11 mouse cellular contexts compared by ENCODE assay signal in the genomic region with DNA sequence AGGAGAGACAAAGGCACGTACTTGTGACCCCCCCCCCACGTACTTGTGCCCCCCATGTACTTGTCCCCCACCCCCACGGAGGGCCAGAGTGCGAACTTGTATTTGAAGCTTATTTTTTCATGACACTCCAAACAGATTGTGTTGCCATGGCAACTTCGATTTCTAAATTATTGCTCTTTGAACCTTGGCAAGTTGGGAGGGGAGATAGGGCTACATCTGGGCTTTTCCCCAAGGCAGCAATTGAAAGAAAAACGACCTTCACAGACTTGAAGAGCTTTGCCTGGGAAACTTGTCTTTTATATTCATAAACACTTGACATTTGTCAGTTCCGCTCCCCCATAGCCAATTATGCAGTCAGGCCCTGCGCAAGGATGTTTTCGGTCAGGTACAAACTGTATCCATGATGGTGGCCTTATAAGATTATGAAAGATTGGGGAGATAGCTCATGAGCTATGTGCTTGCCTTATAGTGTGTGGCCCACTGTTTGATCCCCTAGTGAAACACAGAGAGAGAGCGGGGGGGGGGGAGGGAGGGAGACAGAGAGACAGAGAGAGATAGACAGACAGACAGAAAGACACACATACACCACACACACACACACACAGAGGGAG. TPM values are rescaled to one million over a fixed set of nuclear protein-coding genes. Genes with fewer than 3 reads are reported as not detected.
DNase-seq lines count a peak whose midpoint lies in the region; ATAC-seq lines count a peak whose summit lies in the region.
"Had no signal": no experiment of that assay in that cellular context is flagged by ENCODE, and none has a peak within 500 bp of the region (broad histone marks: within the 10 kb centered on the region; RNA-seq: fewer than 3 reads in every experiment).

No protein-coding gene starts in this region.

- peaks cover 18% of the 10 kb centered on the region for H3K4me1 ChIP-seq in lung, embryonic 16.5 days (replicated peaks; ENCODE audit: control insufficient read depth, insufficient read depth, low read length)
- H3K4me1 ChIP-seq in hindbrain, embryonic 16.5 days (ENCODE audit: control insufficient read depth, insufficient read depth, low read depth, low read length): peaks cover 18% of the 10 kb centered on the region

- DNase-seq in lung, postnatal 4 days: no peak
- DNase-seq in lung, postnatal 25 days (ENCODE audit: low spot score): peak; percentile 39
- DNase-seq in retina, postnatal 1 day: peak; percentile 40
- DNase-seq in adrenal gland, postnatal 4 days (ENCODE audit: low spot score in 2 of 2): no peak
- DNase-seq in layer of hippocampus, postnatal 14 days (ENCODE audit: low spot score in 2 of 2): no peak
- DNase-seq: adrenal gland, adult 8-10 months; gastrocnemius, postnatal 25 days; kidney, adult 2 months had no signal

- H3K4me3 ChIP-seq in lung, embryonic 16.5 days (ENCODE audit: low read length): no peak overlapping the region
- H3K4me3 ChIP-seq in hindbrain, embryonic 16.5 days (ENCODE audit: low read length): no peak overlapping the region
- H3K4me3 ChIP-seq: layer of hippocampus, adult 2 months had no signal

- no peaks in the 10 kb centered on the region for H3K27me3 ChIP-seq in lung, embryonic 16.5 days (ENCODE audit: control insufficient read depth, insufficient read depth, low read depth, low read length)
- no peaks in the 10 kb centered on the region for H3K27me3 ChIP-seq in hindbrain, embryonic 16.5 days (replicated peaks; ENCODE audit: control insufficient read depth, insufficient read depth, low read length)

- peak; percentile 12; the same call in 1 of the 2 replicates for ATAC-seq in lung, embryonic 16.5 days (ENCODE audit: low read depth)
- peak; percentile 51; the same call in 1 of the 2 replicates for ATAC-seq in hindbrain, embryonic 16.5 days

- WGBS in lung, embryonic 16.5 days: 38% methylated on average over 10 of the region's 10 CpGs
- 23% methylated on average over 10 of the region's 10 CpGs for WGBS in hindbrain, embryonic 16.5 days

- H3K4me2 ChIP-seq in lung, embryonic 16.5 days (ENCODE audit: low read depth, low read length): no peak overlapping the region
- peak overlapping the region; percentile 5; the same call in 1 of the 2 replicates for H3K4me2 ChIP-seq in hindbrain, embryonic 16.5 days (ENCODE audit: low read length)

- H3K36me3 ChIP-seq in lung, embryonic 16.5 days (ENCODE audit: control insufficient read depth, insufficient read depth, low read length): no peaks in the 10 kb centered on the region
- no peaks in the 10 kb centered on the region for H3K36me3 ChIP-seq in hindbrain, embryonic 16.5 days (ENCODE audit: control insufficient read depth, insufficient read depth, low read length)

- H3K9ac ChIP-seq in lung, embryonic 16.5 days (ENCODE audit: low read length): no peak overlapping the region
- H3K9ac ChIP-seq in hindbrain, embryonic 16.5 days (ENCODE audit: low read depth, low read length): no peak overlapping the region

- H3K27ac ChIP-seq in lung, embryonic 16.5 days (ENCODE audit: low read length): no peak overlapping the region
- no peak overlapping the region for H3K27ac ChIP-seq in hindbrain, embryonic 16.5 days (ENCODE audit: low read depth, low read length)
- H3K27ac ChIP-seq: layer of hippocampus, adult 2 months had no signal

- H3K9me3 ChIP-seq in lung, embryonic 16.5 days (ENCODE audit: control insufficient read depth, low read length): no peaks in the 10 kb centered on the region
- no peaks in the 10 kb centered on the region for H3K9me3 ChIP-seq in hindbrain, embryonic 16.5 days (ENCODE audit: control insufficient read depth, low read length)

RNA-seq across cellular contexts. Expression of gene Echdc3, which starts 16.4 kb away (rescaled TPM):
- polyA plus RNA-seq in lung, embryonic 16.5 days (2015; fragmentation: Nextera tagmentation; extraction: Ambion mirVana): 11.1 and 15.3 TPM in 2 replicates
- polyA plus RNA-seq in hindbrain, embryonic 16.5 days (2015; fragmentation: Nextera tagmentation; extraction: Ambion mirVana): 1.9 TPM in 2 replicates
- 10 to 100 TPM; 46.5 to 52.3 TPM for total RNA-seq in adrenal gland, postnatal 4 days (2021)
- under 1 TPM; 0.67 to 0.97 TPM for total RNA-seq in layer of hippocampus, postnatal 14 days (2021)

Comparison
In these comparisons a context has a peak if more than half of its experiments do, and no peak if none do; other contexts are left out.
1. DNase-seq: peak in lung, postnatal 25 days (single experiment) and retina, postnatal 1 day (single experiment); none in lung, postnatal 4 days (0 of 2), adrenal gland, postnatal 4 days (0 of 2) and layer of hippocampus, postnatal 14 days (0 of 2).
2. RNA of gene Echdc3, which starts 16.4 kb away (total RNA-seq): 46.5 to 52.3 TPM in adrenal gland, postnatal 4 days; 0.67 to 0.97 TPM in layer of hippocampus, postnatal 14 days; every median in the first group is over 10 times any median in the second.